Comparison of ENCODE assay signal across 13 mouse cellular contexts in the genomic region with DNA sequence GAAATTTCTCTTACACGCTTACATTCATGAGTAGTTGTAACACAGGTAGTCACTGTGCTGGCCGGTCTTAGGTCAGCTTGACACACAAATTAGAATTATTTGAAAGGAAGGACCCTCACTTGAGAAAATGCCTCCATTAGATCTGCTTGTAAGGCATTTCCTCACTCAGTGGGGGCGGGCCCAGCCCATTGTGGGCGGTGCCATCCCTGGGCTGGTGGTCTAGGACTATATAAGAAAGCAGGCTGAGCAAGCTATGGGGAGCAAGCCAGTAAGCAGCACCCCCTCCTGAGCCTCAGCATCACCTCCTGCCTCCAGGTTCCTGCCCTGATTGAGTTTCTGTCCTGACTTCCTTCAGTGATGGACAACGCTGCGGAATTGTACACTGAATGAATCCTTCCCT.
"Had no signal": no experiment of that assay in that cellular context is flagged by ENCODE, and none has a peak within 500 bp of the region (broad histone marks: within the 10 kb centered on the region; RNA-seq: fewer than 3 reads in every experiment).

No protein-coding gene starts in this region.

- H3K4me3 ChIP-seq: left cerebral cortex, adult 2 months; limb, embryonic 10.5 days; liver, embryonic 15.5 days; neural tube, embryonic 12.5 days; stomach, embryonic 15.5 days had no signal

- H3K4me2 ChIP-seq: liver, embryonic 11.5 days; liver, embryonic 15.5 days; neural tube, embryonic 12.5 days; stomach, embryonic 15.5 days had no signal

- H3K4me1 ChIP-seq: liver, embryonic 15.5 days; neural tube, embryonic 12.5 days; stomach, embryonic 15.5 days had no signal

- H3K9me3 ChIP-seq: limb, embryonic 10.5 days; liver, embryonic 15.5 days; neural tube, embryonic 12.5 days; stomach, embryonic 15.5 days had no signal

- ATAC-seq: hindbrain, postnatal 0 days; lung, postnatal 0 days had no signal

- H3K27me3 ChIP-seq: liver, embryonic 15.5 days; neural tube, embryonic 12.5 days; stomach, embryonic 15.5 days had no signal

- H3K27ac ChIP-seq: hindbrain, postnatal 0 days; left cerebral cortex, adult 2 months; limb, embryonic 10.5 days; liver, embryonic 15.5 days; neural tube, embryonic 12.5 days; stomach, embryonic 15.5 days had no signal

- DNase-seq: kidney, adult 11 months; lung, adult 2 months; lung, postnatal 36 days; right cerebral cortex, postnatal 14 days; thymus, adult 2 months had no signal

- H3K9ac ChIP-seq: liver, embryonic 15.5 days; neural tube, embryonic 12.5 days; stomach, embryonic 15.5 days had no signal

- H3K36me3 ChIP-seq: limb, embryonic 10.5 days; liver, embryonic 15.5 days; neural tube, embryonic 12.5 days; stomach, embryonic 15.5 days had no signal
